Mouse (Mus musculus): ENCODE data around the gene Dnase1l3.

Gene Dnase1l3

GRCm38 (mm10) chr14:7937052-7937630 lies 57.2 kb downstream of the Dnase1l3 start:
- no peak for DNase-seq (ENCODE audit: low read depth, low spot score)

- DNase-seq (ENCODE audit: low read depth, low spot score): peak; percentile 22
Observed at GRCm38 (mm10) chr14:7934166-7934565, 60.2 kb downstream of the Dnase1l3 start.

- no peak for DNase-seq (ENCODE audit: low read depth, low spot score)
Observed at GRCm38 (mm10) chr14:7932151-7932550, 62.2 kb downstream of the Dnase1l3 start.

GRCm38 (mm10) chr14:7929029-7929428 lies 65.3 kb downstream of the Dnase1l3 start:
- DNase-seq (ENCODE audit: low read depth, low spot score): no peak

- DNase-seq (ENCODE audit: low read depth, low spot score): no peak
Observed at GRCm38 (mm10) chr14:7928362-7928761, 66.0 kb downstream of the Dnase1l3 start.

GRCm38 (mm10) chr14:7923635-7924034 lies 70.7 kb downstream of the Dnase1l3 start:
- no peak for DNase-seq (ENCODE audit: low read depth, low spot score)

- DNase-seq (ENCODE audit: low read depth, low spot score): no peak
Observed at GRCm38 (mm10) chr14:7921459-7921858, 72.9 kb downstream of the Dnase1l3 start.

- no peak for DNase-seq (ENCODE audit: low read depth, low spot score)
Observed at GRCm38 (mm10) chr14:7919921-7920320, 74.5 kb downstream of the Dnase1l3 start.

GRCm38 (mm10) chr14:7919309-7919708 lies 75.1 kb downstream of the Dnase1l3 start:
- peak; percentile 17 for DNase-seq (ENCODE audit: low read depth, low spot score)

- no peak for DNase-seq (ENCODE audit: low read depth, low spot score)
Observed at GRCm38 (mm10) chr14:7918150-7918991, 76.0 kb downstream of the Dnase1l3 start.
